Mouse (Mus musculus) CH12F3 (cell line): Measurements from ENCODE around the gene Ttyh3.

ENCODE experiments used
- in situ Hi-C: fragments of 300-500 bp; cut with MboI; formaldehyde crosslinking; loops from 2 replicates; pipeline ENCODE4 v1.14.3; 2020; ENCODE audit warnings: low sequenced_read_pairs

Ttyh3 gene

DNA sequence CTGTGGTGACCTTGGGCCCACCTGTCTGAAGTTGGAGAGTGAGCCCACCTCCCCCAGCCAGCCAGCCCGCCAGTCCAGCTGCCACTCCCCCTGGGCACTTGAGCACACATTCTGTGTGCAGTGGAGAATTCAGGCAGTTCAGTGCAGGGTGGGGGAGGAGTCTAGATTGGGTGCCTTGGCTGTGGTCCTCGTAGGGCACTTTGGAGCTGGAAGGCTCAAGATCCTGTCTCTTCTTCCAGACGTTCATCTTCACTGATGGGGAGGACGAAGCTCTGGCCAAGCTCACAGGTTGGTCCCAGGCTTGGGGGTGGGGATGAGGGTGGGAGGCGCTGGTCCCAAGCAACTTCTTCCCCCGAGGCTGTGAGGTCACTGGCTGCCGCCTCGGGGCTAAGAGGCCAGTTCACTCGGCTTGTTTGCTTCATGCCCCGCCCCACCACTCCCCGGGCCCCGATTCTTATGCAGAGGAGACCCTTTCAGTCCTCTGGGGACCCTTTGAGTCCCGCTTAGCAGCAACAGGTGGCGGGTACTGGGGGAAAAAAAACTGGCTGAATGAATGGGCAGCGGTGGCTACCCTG is 37.1 kb downstream of the Ttyh3 start:
- in situ Hi-C loops: no loop called here

DNA sequence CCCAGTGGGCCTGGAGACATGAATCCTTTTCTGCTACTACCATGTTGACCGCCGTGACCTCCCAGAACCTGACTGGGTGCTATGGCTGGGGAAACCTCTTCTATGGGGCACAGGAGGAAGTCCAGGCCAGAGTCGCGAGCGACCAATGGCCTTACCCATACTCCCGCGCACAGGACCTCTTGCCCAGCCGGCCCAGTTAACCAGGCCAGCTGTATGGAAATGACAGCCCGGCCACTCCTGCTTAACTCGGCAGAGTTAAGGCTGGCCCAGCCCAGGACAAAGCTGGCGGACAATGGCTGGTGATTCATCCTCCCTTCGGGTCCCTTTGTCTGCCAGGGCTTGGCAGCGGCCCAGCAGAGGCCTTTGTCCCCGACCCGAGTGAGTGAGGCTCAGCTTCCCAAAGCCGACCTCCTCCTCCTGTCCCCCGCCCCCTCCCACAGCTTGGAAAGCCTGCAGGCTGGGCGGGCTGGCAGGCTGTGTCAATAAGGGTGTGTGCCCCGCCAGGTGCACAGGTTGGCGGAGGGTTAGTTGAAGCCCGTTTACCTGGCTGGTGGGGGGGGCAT is 37.7 kb downstream of the Ttyh3 start:
- in situ Hi-C loops: no loop called here

DNA sequence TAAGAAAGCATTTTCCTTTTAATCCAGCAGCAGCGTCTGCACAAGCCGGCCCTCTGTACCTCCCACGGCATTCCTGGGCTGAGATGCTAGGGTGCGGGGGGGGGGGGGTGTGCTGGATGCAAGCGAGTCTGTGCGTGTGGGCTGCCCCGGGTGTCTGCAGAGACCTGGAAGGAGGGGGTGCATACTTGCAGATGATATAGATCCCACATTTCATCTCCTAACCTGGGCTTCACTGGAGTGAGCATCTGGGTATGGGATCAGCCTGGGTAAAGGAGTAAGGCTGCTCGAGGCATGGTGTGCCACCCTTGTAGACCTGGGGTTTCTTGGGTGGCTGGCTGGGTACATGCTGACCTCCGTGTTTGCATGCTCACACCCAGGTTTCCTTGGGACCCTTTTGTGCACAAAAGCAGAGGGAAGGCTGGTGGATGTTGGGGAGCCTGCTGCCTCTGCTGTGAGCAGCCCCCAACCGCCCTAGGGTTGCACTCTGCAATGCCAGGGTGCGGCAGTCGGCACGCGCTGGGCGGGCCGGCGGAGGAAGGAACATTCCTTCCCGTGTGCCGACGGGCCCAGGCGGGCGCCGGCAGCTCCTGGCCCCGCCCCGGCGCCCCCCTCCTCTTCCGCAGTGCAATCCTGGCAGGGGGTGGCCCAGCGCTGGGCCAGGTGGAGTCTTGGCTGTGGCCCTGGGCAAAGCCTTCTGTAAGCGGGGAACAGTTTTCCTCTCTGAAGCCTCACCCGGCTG is 38.4 kb downstream of the Ttyh3 start:
- in situ Hi-C loops: no loop called here

DNA sequence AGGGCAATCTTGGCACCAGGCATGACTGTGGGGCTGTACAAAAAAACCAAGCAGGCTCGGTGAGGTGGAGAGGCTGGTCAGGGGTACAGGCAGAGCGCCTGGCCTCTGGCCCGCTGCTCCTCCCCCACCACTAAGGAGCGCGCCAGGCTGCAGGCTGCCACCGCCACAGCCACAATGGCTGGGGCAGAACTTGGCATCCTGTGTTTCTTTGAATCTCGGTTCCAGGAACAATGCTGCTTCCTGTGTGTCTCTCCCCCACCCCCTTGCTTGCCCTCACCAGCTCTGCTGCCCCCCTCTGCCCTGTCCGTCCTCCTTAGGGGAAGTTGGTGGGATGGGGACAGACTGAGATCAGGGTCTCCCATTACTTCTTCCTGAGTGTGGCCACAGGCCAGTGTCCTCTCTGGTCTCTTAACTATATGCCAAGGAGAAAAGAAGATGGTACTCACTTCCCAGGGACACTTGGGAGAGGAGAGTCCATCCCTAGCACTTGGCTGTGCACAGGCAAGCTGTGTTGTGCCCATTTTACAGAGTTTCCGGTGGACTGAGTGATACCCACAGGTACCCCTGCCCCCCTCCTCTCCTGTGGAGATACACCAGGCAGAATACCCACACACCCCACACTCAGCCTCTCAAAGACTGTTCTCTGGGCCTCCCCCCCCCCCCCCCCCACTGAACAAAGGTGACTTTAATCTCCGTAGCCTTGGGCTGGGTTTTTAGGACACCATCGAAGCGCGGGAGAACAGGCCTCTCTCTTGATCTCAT is 39.1 kb downstream of the Ttyh3 start:
- in situ Hi-C loops: no loop called here

DNA sequence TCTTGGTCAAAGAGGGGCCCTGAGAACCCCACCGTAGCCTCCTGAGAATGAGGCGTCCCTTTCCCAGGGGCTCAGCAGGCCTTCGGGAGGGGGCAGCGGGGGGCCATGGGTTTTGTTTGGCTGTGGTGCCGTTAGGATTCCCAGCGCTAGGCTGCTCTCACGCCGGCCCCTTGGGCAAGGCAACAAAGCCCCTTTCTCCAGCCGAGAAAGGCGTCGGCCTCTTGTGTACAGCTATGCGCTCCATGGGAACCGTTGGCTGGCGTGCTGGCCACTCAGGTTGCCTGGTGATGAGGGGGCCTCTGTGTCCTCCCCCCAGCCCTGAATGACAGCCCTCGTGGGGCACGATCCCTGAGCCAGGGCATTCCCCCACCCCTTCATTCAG is 40.2 kb downstream of the Ttyh3 start:
- in situ Hi-C loops: no loop called here

- in situ Hi-C loops: no loop called here
These were observed 40.8 kb downstream of the Ttyh3 start for GRCm38 (mm10) chr5:140607836-140608633.

DNA sequence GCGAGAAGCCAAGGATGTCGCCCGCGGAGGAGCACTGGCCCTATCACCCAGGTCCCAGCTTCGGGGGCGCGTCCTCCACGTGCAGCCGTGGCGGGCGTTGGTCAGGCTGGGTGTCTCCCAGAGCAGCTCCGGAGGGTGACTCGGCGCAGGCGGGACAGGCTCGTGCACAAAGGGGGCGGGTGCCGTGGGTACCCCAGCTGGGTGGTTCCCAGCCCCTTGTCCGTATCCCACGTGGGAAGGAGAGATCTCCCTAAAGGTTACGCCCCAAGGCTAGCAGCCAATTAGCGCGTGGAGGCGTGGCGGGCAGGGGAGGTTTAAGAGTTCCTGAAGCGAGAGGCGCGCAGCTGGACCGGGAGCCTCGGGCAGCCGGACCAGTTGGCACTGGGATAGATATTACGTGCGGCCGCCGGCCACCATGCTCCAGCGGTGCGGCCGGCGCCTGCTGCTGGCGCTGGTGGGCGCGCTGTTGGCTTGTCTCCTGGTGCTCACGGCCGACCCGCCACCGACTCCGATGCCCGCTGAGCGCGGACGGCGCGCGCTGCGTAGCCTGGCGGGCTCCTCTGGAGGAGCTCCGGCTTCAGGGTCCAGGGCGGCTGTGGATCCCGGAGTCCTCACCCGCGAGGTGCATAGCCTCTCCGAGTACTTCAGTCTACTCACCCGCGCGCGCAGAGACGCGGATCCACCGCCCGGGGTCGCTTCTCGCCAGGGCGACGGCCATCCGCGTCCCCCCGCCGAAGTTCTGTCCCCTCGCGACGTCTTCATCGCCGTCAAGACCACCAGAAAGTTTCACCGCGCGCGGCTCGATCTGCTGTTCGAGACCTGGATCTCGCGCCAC is 41.6 kb downstream of the Ttyh3 start, which contains the start of gene Lfng:
Gene Lfng (plus strand): TSS at position 320 of the 835 bp plus-strand sequence.
- in situ Hi-C loops: no loop called here

GRCm38 (mm10) chr5:140606386-140606785 is 42.4 kb downstream of the Ttyh3 start:
- in situ Hi-C loops: no loop called here

- in situ Hi-C loops: no loop called here
These were observed 43.6 kb downstream of the Ttyh3 start for GRCm38 (mm10) chr5:140605228-140605627.

DNA sequence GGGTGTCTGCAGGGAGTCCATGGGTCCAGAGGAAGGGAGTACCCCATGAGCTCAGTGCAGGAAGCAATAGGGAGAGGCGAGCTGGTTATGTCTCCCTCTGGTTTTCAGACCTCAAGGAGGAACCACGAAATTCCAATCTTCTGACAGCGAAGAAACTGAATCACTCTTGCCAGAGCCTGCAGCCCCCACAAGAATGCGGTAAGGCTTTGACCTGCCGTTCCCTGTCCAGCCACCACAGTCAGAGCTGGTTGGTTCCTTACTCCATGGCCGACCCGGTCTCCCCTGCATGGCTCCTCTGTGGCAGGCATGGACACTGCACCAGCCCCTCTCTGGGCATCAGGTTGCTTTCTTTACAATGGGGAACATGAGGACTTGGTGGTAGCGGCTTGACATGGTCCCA is 44.4 kb downstream of the Ttyh3 start:
- in situ Hi-C loops: no loop called here

DNA sequence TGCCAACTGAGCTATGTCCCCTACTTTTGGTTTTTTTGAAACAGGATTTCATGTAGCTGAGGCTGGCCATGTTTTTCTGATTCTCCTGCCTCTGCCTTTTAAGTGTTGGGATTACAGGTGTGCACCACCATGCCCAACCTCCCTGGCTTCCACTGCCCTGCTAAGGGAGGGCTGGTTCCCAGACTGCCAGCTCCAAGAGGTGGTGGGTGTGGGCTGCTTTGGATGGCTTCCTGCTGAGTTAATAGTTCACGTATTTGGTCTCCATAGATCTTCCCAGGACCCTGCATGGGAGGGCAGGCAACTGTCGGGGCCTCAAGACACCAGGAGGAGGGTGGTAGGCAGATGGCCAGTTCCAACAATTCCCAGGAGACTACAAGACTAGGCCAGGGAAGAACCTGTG is 46.3 kb downstream of the Ttyh3 start:
- in situ Hi-C loops: no loop called here

DNA sequence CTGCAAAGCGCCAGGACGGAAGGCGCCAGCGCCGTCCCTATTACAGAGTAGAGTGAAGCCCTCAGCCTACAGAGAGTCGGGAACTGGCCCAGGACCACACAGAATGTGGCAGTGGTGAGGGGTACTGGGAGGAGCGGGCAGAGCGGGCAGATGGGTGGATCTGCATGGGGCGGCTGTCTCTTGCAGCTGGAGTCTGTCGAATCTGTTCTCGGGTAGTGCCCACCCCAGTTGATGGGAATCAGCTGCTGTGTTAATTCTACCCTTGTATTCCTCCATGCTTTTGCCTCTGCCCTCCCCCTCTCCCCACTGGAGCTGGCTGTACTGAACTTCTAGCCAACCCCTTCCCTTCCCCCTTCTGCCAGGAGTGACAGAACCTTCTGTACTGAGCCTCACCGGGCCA is 47.1 kb downstream of the Ttyh3 start:
- in situ Hi-C loops: no loop called here

GRCm38 (mm10) chr5:140599939-140600338 is 48.9 kb downstream of the Ttyh3 start:
- in situ Hi-C loops: no loop called here

DNA sequence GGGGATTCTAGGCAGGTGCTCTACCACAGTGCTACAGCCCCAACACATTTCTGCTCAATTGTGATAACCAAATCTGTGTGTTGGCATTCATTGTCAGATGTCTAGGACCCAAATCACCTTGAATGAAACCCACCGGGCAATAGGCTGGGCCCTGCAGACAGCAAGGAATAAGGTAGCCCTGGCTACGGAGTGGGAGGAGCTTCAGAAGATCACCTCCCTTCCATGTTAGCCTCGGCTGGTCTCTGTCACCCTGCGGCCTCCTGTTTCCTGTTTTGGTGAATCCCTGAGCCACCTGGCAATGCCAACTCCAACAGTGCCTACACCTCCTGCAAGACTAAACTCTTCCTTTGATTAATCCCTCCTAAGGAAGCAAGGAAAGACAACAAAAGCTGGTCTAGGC is 51.0 kb downstream of the Ttyh3 start:
- in situ Hi-C loops: no loop called here

DNA sequence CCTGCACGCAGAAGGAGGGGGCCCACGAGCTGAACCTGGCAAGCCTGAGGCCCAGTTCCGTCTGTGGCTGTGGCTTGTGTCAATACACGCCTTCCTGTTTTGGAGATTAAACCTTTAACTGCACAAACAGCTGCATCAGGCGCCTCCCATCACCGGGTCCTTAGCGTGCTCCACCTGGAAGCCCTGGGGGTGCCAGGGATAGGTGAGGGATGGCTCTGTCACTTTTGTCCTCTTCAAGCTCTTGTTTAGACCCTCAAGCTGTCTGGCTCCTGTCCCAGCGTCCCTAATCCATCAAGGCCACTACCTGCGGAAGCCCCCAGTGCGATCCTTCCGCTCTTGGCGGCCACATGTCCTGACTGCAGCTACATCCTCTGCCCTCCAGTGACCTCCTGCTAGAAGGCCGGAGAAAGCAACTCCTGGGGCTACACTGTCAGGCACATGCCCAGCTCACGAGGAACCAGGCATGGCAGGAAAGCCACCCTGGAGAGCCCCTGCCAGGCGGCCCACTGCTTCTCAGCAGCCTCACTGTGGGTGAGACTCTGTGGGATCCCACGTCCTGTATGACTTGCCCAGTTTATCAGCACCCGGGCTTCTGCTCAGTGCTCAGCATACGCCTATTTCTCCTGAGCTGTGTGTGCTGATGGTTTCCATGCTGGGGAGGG is 51.8 kb downstream of the Ttyh3 start:
- in situ Hi-C loops: no loop called here

- in situ Hi-C loops: no loop called here
These were observed 52.4 kb downstream of the Ttyh3 start for GRCm38 (mm10) chr5:140596426-140596825.

- in situ Hi-C loops: no loop called here
These were observed 54.0 kb downstream of the Ttyh3 start for GRCm38 (mm10) chr5:140594846-140595245.

DNA sequence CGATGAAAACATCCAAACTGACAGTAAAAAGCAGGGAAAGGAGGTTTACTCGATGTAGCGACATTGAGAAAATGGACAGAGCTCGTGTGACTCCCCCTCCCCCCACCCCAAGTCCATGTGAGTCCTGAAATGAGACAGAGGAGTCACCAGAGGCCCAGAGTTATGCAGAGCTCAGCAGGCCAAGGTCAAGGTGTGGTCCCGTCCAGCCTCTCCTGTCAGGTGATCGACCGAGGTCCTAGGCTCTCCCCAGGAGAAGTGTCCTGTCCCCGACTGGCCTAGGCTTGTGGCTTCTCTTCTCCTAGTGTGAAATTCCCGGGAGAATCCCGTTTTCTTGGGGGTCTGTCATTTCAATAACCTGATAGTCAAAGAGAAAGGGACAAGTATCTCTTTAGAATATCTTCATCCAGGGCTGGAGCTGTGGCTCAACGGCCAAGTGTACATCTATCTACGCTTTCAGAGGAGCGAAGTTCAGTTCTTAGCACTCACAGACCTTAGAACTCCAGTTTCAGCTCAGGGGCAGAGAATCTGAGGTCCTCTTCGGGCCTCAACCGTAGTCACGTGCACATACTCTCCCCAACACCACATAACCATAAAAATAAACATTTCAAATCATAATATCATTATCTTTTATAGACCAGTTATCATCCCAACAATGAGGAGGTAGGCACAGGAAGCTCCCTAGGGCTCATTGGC is 59.6 kb downstream of the Ttyh3 start:
- in situ Hi-C loops: no loop called here
